Mouse (Mus musculus): Measurements from ENCODE around the gene Patl1. TPM values are rescaled to one million over a fixed set of nuclear protein-coding genes. Genes with fewer than 3 reads are reported as not detected.

Gene Patl1
- polyA plus RNA-seq, 1 experiment, result 28.1 TPM

GRCm38 (mm10) chr19:11949878-11950277 lies 37.7 kb downstream of the Patl1 start:
- 0 out of 2 replicates have a peak, but pooled peaks cover 4% of the 10 kb centered on the region for H3K36me3 ChIP-seq (ENCODE audit: control insufficient read depth, insufficient read depth, low read length)
- no peaks in the 10 kb centered on the region for H3K4me1 ChIP-seq (replicated peaks; ENCODE audit: control insufficient read depth, insufficient read depth, low read length)
- 69% methylated on average over 1 of the region's 1 CpGs for WGBS
- H3K27ac ChIP-seq (ENCODE audit: control insufficient read depth, insufficient read depth, low read length), result no peak overlapping the region
- no peak for TF ChIP-seq CTCF (IDR thresholded peaks at IDR 0.05; ENCODE audit: borderline replicate concordance, control insufficient read depth, extremely low read depth, insufficient read depth, low read length, poor library complexity)
- TF ChIP-seq POLR2A (IDR thresholded peaks at IDR 0.05; ENCODE audit: control insufficient read depth, extremely low read depth, insufficient read depth, low read length, poor library complexity), result no peak
- no peak for DNase-seq
- no peaks in the 10 kb centered on the region for H3K27me3 ChIP-seq (ENCODE audit: control insufficient read depth, insufficient read depth, low read length)
- no peak overlapping the region for H3K4me3 ChIP-seq (ENCODE audit: control insufficient read depth, insufficient read depth, low read length)

DNA sequence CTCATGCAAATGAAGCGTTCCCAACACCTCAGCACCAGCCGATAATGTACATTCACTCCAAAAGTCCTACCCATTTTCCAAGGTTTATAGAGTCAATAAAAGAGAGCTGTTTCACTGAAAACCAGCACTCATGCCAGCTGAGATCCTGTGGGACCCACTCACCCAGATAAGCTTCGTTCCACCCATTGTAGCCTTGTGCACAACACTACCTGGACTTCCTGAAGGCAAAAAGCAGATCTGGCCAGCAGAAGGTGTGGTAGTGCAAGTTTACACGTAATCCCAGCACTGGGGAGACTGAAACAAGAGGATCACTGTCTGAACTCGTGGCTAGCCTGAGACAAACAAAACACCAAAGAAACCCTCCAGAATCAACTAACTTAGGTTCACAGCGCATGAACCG lies 38.5 kb downstream of the Patl1 start:
- 88% methylated on average over 7 of the region's 7 CpGs for WGBS
- TF ChIP-seq POLR2A (IDR thresholded peaks at IDR 0.05; ENCODE audit: control insufficient read depth, extremely low read depth, insufficient read depth, low read length, poor library complexity), result no peak
- no peak for TF ChIP-seq CTCF (IDR thresholded peaks at IDR 0.05; ENCODE audit: borderline replicate concordance, control insufficient read depth, extremely low read depth, insufficient read depth, low read length, poor library complexity)
- H3K27me3 ChIP-seq (ENCODE audit: control insufficient read depth, insufficient read depth, low read length), result no peaks in the 10 kb centered on the region
- no peak overlapping the region for H3K4me3 ChIP-seq (ENCODE audit: control insufficient read depth, insufficient read depth, low read length)
- DNase-seq, result no peak
- H3K36me3 ChIP-seq (ENCODE audit: control insufficient read depth, insufficient read depth, low read length), result no peaks in the 10 kb centered on the region
- no peaks in the 10 kb centered on the region for H3K4me1 ChIP-seq (replicated peaks; ENCODE audit: control insufficient read depth, insufficient read depth, low read length)
- H3K27ac ChIP-seq (ENCODE audit: control insufficient read depth, insufficient read depth, low read length), result no peak overlapping the region

GRCm38 (mm10) chr19:11954206-11954605 lies 42.0 kb downstream of the Patl1 start:
- DNase-seq, result no peak
- Histone ChIP-seq H3K27ac (ENCODE audit: control insufficient read depth, insufficient read depth, low read length) (no peak overlapping the region), H3K4me1 (replicated peaks; ENCODE audit: control insufficient read depth, insufficient read depth, low read length) (no peaks in the 10 kb centered on the region), H3K4me3 (ENCODE audit: control insufficient read depth, insufficient read depth, low read length) (no peak overlapping the region), H3K27me3 (ENCODE audit: control insufficient read depth, insufficient read depth, low read length) (no peaks in the 10 kb centered on the region), H3K36me3 (ENCODE audit: control insufficient read depth, insufficient read depth, low read length) (no peaks in the 10 kb centered on the region)
- 76% methylated on average over 6 of the region's 6 CpGs for WGBS
- TF ChIP-seq CTCF (IDR thresholded peaks at IDR 0.05; ENCODE audit: borderline replicate concordance, control insufficient read depth, extremely low read depth, insufficient read depth, low read length, poor library complexity), result no peak
- TF ChIP-seq POLR2A (IDR thresholded peaks at IDR 0.05; ENCODE audit: control insufficient read depth, extremely low read depth, insufficient read depth, low read length, poor library complexity), result no peak

- no peaks in the 10 kb centered on the region for H3K27me3 ChIP-seq (ENCODE audit: control insufficient read depth, insufficient read depth, low read length)
- no peak overlapping the region for H3K27ac ChIP-seq (ENCODE audit: control insufficient read depth, insufficient read depth, low read length)
- H3K4me3 ChIP-seq (ENCODE audit: control insufficient read depth, insufficient read depth, low read length), result no peak overlapping the region
- TF ChIP-seq CTCF (IDR thresholded peaks at IDR 0.05; ENCODE audit: borderline replicate concordance, control insufficient read depth, extremely low read depth, insufficient read depth, low read length, poor library complexity) (no peak), POLR2A (IDR thresholded peaks at IDR 0.05; ENCODE audit: control insufficient read depth, extremely low read depth, insufficient read depth, low read length, poor library complexity) (no peak)
- H3K4me1 ChIP-seq (replicated peaks; ENCODE audit: control insufficient read depth, insufficient read depth, low read length), result no peaks in the 10 kb centered on the region
- DNase-seq, result no peak
- 94% methylated on average over 5 of the region's 5 CpGs for WGBS
- H3K36me3 ChIP-seq (ENCODE audit: control insufficient read depth, insufficient read depth, low read length), result no peaks in the 10 kb centered on the region
These were observed 44.4 kb downstream of the Patl1 start for GRCm38 (mm10) chr19:11956636-11957035.

- TF ChIP-seq POLR2A (IDR thresholded peaks at IDR 0.05; ENCODE audit: control insufficient read depth, extremely low read depth, insufficient read depth, low read length, poor library complexity) (no peak), CTCF (IDR thresholded peaks at IDR 0.05; ENCODE audit: borderline replicate concordance, control insufficient read depth, extremely low read depth, insufficient read depth, low read length, poor library complexity) (no peak)
- DNase-seq, result no peak
- Histone ChIP-seq H3K27me3 (ENCODE audit: control insufficient read depth, insufficient read depth, low read length) (no peaks in the 10 kb centered on the region), H3K4me1 (replicated peaks; ENCODE audit: control insufficient read depth, insufficient read depth, low read length) (no peaks in the 10 kb centered on the region), H3K4me3 (ENCODE audit: control insufficient read depth, insufficient read depth, low read length) (no peak overlapping the region), H3K27ac (ENCODE audit: control insufficient read depth, insufficient read depth, low read length) (no peak overlapping the region), H3K36me3 (ENCODE audit: control insufficient read depth, insufficient read depth, low read length) (no peaks in the 10 kb centered on the region)
- WGBS, result 96% methylated on average over 5 of the region's 5 CpGs
These were observed 45.2 kb downstream of the Patl1 start for GRCm38 (mm10) chr19:11957396-11957795.

DNA sequence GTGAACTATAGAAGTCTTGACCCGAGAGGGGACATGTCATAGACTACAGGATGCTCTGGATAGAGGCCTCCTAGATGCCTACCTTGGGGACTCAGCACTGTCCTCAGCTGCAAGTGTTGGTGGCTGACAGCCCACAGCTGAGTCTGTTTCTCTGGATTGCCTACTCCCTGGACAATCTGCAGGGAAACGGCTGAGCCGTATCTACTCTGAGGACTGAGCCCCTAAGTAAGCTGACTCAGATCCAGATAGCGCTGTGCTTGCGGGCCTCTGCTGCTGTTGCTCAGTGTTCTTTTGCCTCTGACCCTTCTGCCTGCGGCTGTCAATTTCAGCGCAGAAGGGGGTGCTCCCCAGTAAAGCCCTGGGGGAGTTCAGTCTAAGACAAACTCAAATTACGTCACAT lies 45.6 kb downstream of the Patl1 start:
- no peak overlapping the region for H3K4me3 ChIP-seq (ENCODE audit: control insufficient read depth, insufficient read depth, low read length)
- no peaks in the 10 kb centered on the region for H3K4me1 ChIP-seq (replicated peaks; ENCODE audit: control insufficient read depth, insufficient read depth, low read length)
- H3K27ac ChIP-seq (ENCODE audit: control insufficient read depth, insufficient read depth, low read length), result no peak overlapping the region
- TF ChIP-seq POLR2A (IDR thresholded peaks at IDR 0.05; ENCODE audit: control insufficient read depth, extremely low read depth, insufficient read depth, low read length, poor library complexity) (no peak), CTCF (IDR thresholded peaks at IDR 0.05; ENCODE audit: borderline replicate concordance, control insufficient read depth, extremely low read depth, insufficient read depth, low read length, poor library complexity) (no peak)
- WGBS, result 95% methylated on average over 8 of the region's 8 CpGs
- H3K27me3 ChIP-seq (ENCODE audit: control insufficient read depth, insufficient read depth, low read length), result no peaks in the 10 kb centered on the region
- DNase-seq, result no peak
- no peaks in the 10 kb centered on the region for H3K36me3 ChIP-seq (ENCODE audit: control insufficient read depth, insufficient read depth, low read length)

GRCm38 (mm10) chr19:11964266-11964665 lies 52.1 kb downstream of the Patl1 start:
- no peak for DNase-seq
- WGBS, result 100% methylated on average over 1 of the region's 1 CpGs
- Histone ChIP-seq H3K4me3 (ENCODE audit: control insufficient read depth, insufficient read depth, low read length) (no peak overlapping the region), H3K27me3 (ENCODE audit: control insufficient read depth, insufficient read depth, low read length) (no peaks in the 10 kb centered on the region), H3K4me1 (replicated peaks; ENCODE audit: control insufficient read depth, insufficient read depth, low read length) (peaks cover 4% of the 10 kb centered on the region), H3K36me3 (ENCODE audit: control insufficient read depth, insufficient read depth, low read length) (no peaks in the 10 kb centered on the region), H3K27ac (ENCODE audit: control insufficient read depth, insufficient read depth, low read length) (no peak overlapping the region)
- TF ChIP-seq CTCF (IDR thresholded peaks at IDR 0.05; ENCODE audit: borderline replicate concordance, control insufficient read depth, extremely low read depth, insufficient read depth, low read length, poor library complexity) (no peak), POLR2A (IDR thresholded peaks at IDR 0.05; ENCODE audit: control insufficient read depth, extremely low read depth, insufficient read depth, low read length, poor library complexity) (no peak)

Data from thymus, adult 2 months (tissue).